Mouse (Mus musculus): ENCODE results near the gene Egfl8. TPM values are rescaled to one million over a fixed set of nuclear protein-coding genes. Genes with fewer than 3 reads are reported as not detected.

Gene Egfl8
- polyA plus RNA-seq, 1 experiment from 2014 or later: 4.4 TPM

DNA sequence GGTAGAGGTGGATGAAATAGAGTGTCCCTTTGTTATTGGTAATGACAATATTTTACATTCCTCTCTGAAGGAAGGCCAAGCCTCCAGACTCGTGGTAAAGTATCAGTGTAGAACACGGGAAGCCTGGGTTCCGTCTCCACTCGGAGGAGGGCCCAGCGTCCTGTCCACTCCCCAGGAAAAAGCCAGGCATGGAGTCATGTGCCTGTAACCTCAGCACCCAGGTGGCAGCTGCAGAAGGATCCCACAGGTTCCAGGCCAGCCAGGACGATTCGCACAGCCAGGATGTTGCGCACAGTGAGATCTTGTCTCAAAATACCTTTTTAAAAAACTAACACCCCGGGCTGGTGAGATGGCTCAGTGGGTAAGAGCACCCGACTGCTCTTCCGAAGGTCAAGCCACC is 52.4 kb downstream of the Egfl8 start:
- Histone ChIP-seq H3K4me3 (ENCODE audit: low read depth, low read length) (no peak overlapping the region), H3K27me3 (ENCODE audit: control insufficient read depth, insufficient read depth, low read length) (no peaks in the 10 kb centered on the region), H3K9ac (ENCODE audit: low read length) (no peak overlapping the region), H3K4me2 (replicated peaks; ENCODE audit: low read depth) (no peak overlapping the region), H3K36me3 (ENCODE audit: control insufficient read depth, insufficient read depth, low read length) (no peaks in the 10 kb centered on the region), H3K4me1 (replicated peaks; ENCODE audit: control insufficient read depth, insufficient read depth) (peaks cover 3% of the 10 kb centered on the region; the same call in 1 of the 2 replicates), H3K27ac (replicated peaks) (no peak overlapping the region), H3K9me3 (ENCODE audit: control insufficient read depth, low read length) (no peaks in the 10 kb centered on the region)
- TF ChIP-seq EP300 (optimal IDR thresholded peaks at IDR 0.05) (no peak), CTCF (IDR thresholded peaks at IDR 0.05; ENCODE audit: low read depth) (no peak)
- DNase-seq (ENCODE audit: low spot score) (no peak), ATAC-seq (ENCODE audit: low FRiP score, low TSS enrichment) (no peak)
- WGBS: 72% methylated on average over 11 of the region's 11 CpGs

Other genes starting within 250 kb of the Egfl8 start
- gene Btnl1, start 238.8 kb downstream of the Egfl8 start, polyA plus RNA-seq (2015; fragmentation: Nextera tagmentation; extraction: Ambion mirVana): 0.04 TPM in 1 of 2 replicates, not detected in the other
- 0.59 and 0.86 TPM in 2 replicates for gene BC051142, start 217.2 kb downstream of the Egfl8 start, polyA plus RNA-seq (2015; fragmentation: Nextera tagmentation; extraction: Ambion mirVana)
- 4.7 and 5.0 TPM in 2 replicates for gene Btnl4, start 138.7 kb downstream of the Egfl8 start, polyA plus RNA-seq (2015; fragmentation: Nextera tagmentation; extraction: Ambion mirVana)
- gene Btnl6, start 98.6 kb downstream of the Egfl8 start, polyA plus RNA-seq (2015; fragmentation: Nextera tagmentation; extraction: Ambion mirVana): 1.1 TPM in 2 replicates
- gene Notch4, start 51.7 kb downstream of the Egfl8 start, polyA plus RNA-seq (2015; fragmentation: Nextera tagmentation; extraction: Ambion mirVana): 2.4 and 3.1 TPM in 2 replicates
- gene Gpsm3, start 26.2 kb downstream of the Egfl8 start, polyA plus RNA-seq (2015; fragmentation: Nextera tagmentation; extraction: Ambion mirVana): 7.8 and 8.2 TPM in 2 replicates
- 4.3 and 4.6 TPM in 2 replicates for gene Pbx2, start 24.7 kb downstream of the Egfl8 start, polyA plus RNA-seq (2015; fragmentation: Nextera tagmentation; extraction: Ambion mirVana)
- gene Ager, start 18.1 kb downstream of the Egfl8 start, polyA plus RNA-seq (2015; fragmentation: Nextera tagmentation; extraction: Ambion mirVana): 1.5 and 1.8 TPM in 2 replicates
- 82.9 and 83.6 TPM in 2 replicates for gene Rnf5, start 12.3 kb downstream of the Egfl8 start, polyA plus RNA-seq (2015; fragmentation: Nextera tagmentation; extraction: Ambion mirVana)
- 27.6 and 31.3 TPM in 2 replicates for gene Agpat1, start 11.7 kb downstream of the Egfl8 start, polyA plus RNA-seq (2015; fragmentation: Nextera tagmentation; extraction: Ambion mirVana)
- 16.5 and 18.7 TPM in 2 replicates for gene Ppt2, start 12.5 kb upstream of the Egfl8 start, polyA plus RNA-seq (2015; fragmentation: Nextera tagmentation; extraction: Ambion mirVana)
- 0.44 and 0.67 TPM in 2 replicates for gene Prrt1, start 13.6 kb upstream of the Egfl8 start, polyA plus RNA-seq (2015; fragmentation: Nextera tagmentation; extraction: Ambion mirVana)
- gene Fkbpl, start 28.8 kb upstream of the Egfl8 start, polyA plus RNA-seq (2015; fragmentation: Nextera tagmentation; extraction: Ambion mirVana): 12.4 and 12.8 TPM in 2 replicates
- gene Atf6b, start 31.2 kb upstream of the Egfl8 start, polyA plus RNA-seq (2015; fragmentation: Nextera tagmentation; extraction: Ambion mirVana): 35.4 and 39.3 TPM in 2 replicates
- gene Tnxb, start 54.6 kb upstream of the Egfl8 start, polyA plus RNA-seq (2015; fragmentation: Nextera tagmentation; extraction: Ambion mirVana): 1.9 and 2.4 TPM in 2 replicates
- gene C4b, start 127.9 kb upstream of the Egfl8 start, polyA plus RNA-seq (2015; fragmentation: Nextera tagmentation; extraction: Ambion mirVana): 0.73 and 1.3 TPM in 2 replicates
- 0.06 TPM in 1 of 2 replicates, not detected in the other for gene Cyp21a1, start 188.6 kb upstream of the Egfl8 start, polyA plus RNA-seq (2015; fragmentation: Nextera tagmentation; extraction: Ambion mirVana)
- gene Stk19, start 221.0 kb upstream of the Egfl8 start, polyA plus RNA-seq (2015; fragmentation: Nextera tagmentation; extraction: Ambion mirVana): 20.8 and 23.1 TPM in 2 replicates
- 29.6 and 32.2 TPM in 2 replicates for gene Dxo, start 221.0 kb upstream of the Egfl8 start, polyA plus RNA-seq (2015; fragmentation: Nextera tagmentation; extraction: Ambion mirVana)
- gene Skiv2l, start 234.2 kb upstream of the Egfl8 start, polyA plus RNA-seq (2015; fragmentation: Nextera tagmentation; extraction: Ambion mirVana): 22.5 and 23.6 TPM in 2 replicates
- gene Nelfe, start 234.4 kb upstream of the Egfl8 start, polyA plus RNA-seq (2015; fragmentation: Nextera tagmentation; extraction: Ambion mirVana): 50.0 and 53.8 TPM in 2 replicates
- 20.7 and 23.9 TPM in 2 replicates for gene Cfb, start 246.5 kb upstream of the Egfl8 start, polyA plus RNA-seq (2015; fragmentation: Nextera tagmentation; extraction: Ambion mirVana)

Measured in stomach, postnatal 0 days (tissue).